Mouse (Mus musculus): ENCODE measurements around the gene Edaradd. TPM values are rescaled to one million over a fixed set of nuclear protein-coding genes. Genes with fewer than 3 reads are reported as not detected.

Edaradd gene
- polyA plus RNA-seq, 1 experiment: not detected

DNA sequence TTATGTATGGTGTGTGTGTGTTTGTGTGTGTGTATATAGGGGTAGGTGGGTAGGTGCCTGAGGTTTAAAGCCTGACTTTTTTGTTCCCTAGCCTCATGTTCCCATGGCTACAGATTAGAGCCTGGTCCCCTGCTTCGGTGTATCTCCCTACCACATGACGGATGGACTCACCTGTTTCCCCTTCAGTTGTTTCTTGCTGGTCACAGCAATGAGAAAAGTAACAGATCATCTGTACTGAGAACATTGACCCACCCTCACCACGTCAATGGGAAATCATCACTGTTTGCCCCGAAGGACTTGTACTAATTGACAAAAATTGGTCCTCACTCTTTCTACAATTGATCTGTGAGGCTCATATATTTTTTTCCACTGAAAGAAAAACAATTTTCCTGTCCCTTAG lies 42.0 kb upstream of the Edaradd start:
- no peak for TF ChIP-seq USF1 (IDR thresholded peaks at IDR 0.05; ENCODE audit: low read depth)
- TF ChIP-seq CEBPB (IDR thresholded peaks at IDR 0.05; ENCODE audit: low read depth): no peak
- no peak for TF ChIP-seq MAX (IDR thresholded peaks at IDR 0.05)
- TF ChIP-seq MYOD1 (IDR thresholded peaks at IDR 0.05; ENCODE audit: control insufficient read depth, insufficient read length, low read depth): no peak
- TF ChIP-seq CTCF (IDR thresholded peaks at IDR 0.05; ENCODE audit: control insufficient read depth, insufficient read depth, insufficient read length): no peak
- TF ChIP-seq MYOG (IDR thresholded peaks at IDR 0.05; ENCODE audit: control insufficient read depth, extremely low read depth, insufficient read length): no peak
- TF ChIP-seq FOSL1 (IDR thresholded peaks at IDR 0.05; ENCODE audit: insufficient read depth, low read length, poor library complexity, severe bottlenecking): no peak
- Histone ChIP-seq H3ac (ENCODE audit: control insufficient read depth, insufficient read length, low read depth) (no peak overlapping the region), H3K27me3 (ENCODE audit: control insufficient read depth, insufficient read depth, insufficient read length) (peaks cover 3% of the 10 kb centered on the region)

DNA sequence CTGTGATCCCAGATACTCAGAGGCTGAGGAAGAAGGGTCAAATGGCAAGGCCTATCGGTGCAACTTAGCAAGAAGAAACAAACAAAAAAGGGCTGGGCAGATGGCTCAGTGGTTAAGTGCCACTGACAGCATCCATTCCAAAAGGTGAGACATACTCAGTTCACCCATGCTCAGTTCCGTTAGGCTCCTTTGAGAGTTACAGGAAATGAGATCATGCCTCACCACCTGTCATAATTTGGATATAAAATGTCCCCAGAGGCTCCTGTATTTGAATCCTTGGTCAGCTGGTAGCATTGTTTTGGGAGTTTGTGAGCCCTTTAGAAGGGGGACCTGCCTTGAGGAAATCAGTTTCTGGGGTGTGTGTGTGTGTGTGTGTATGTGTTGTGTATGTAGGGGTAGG lies 41.5 kb upstream of the Edaradd start:
- Histone ChIP-seq H3K79me3 (ENCODE audit: low read depth) (no peaks in the 10 kb centered on the region), H3K79me2 (ENCODE audit: control insufficient read depth, insufficient read depth) (no peaks in the 10 kb centered on the region), H3ac (ENCODE audit: control insufficient read depth, insufficient read length, low read depth) (no peak overlapping the region), H3K4me3 (ENCODE audit: insufficient read depth, poor library complexity, severe bottlenecking) (no peak overlapping the region), H3K36me3 (ENCODE audit: control insufficient read depth, insufficient read depth) (no peaks in the 10 kb centered on the region), H3K27me3 (ENCODE audit: control insufficient read depth, insufficient read depth, insufficient read length) (peaks cover 3% of the 10 kb centered on the region)
- no peak for TF ChIP-seq MYOD1 (IDR thresholded peaks at IDR 0.05; ENCODE audit: control insufficient read depth, insufficient read length, low read depth)
- no peak for TF ChIP-seq CEBPB (IDR thresholded peaks at IDR 0.05; ENCODE audit: low read depth)
- TF ChIP-seq MYOG (IDR thresholded peaks at IDR 0.05; ENCODE audit: control insufficient read depth, extremely low read depth, insufficient read length): no peak
- TF ChIP-seq MAX (IDR thresholded peaks at IDR 0.05): no peak
- TF ChIP-seq CTCF (IDR thresholded peaks at IDR 0.05; ENCODE audit: control insufficient read depth, insufficient read depth, insufficient read length): no peak
- no peak for TF ChIP-seq USF1 (IDR thresholded peaks at IDR 0.05; ENCODE audit: low read depth)
- no peak for TF ChIP-seq FOSL1 (IDR thresholded peaks at IDR 0.05; ENCODE audit: insufficient read depth, low read length, poor library complexity, severe bottlenecking)

More for the DNA sequence above, 42.0 kb upstream of the Edaradd start:
- Histone ChIP-seq H3K79me3 (ENCODE audit: low read depth) (no peaks in the 10 kb centered on the region), H3K4me3 (ENCODE audit: insufficient read depth, poor library complexity, severe bottlenecking) (no peak overlapping the region), H3K36me3 (ENCODE audit: control insufficient read depth, insufficient read depth) (no peaks in the 10 kb centered on the region), H3K79me2 (ENCODE audit: control insufficient read depth, insufficient read depth) (no peaks in the 10 kb centered on the region)

GRCm38 (mm10) chr13:12559462-12560120 lies 39.4 kb upstream of the Edaradd start:
- no peaks in the 10 kb centered on the region for H3K36me3 ChIP-seq (ENCODE audit: control insufficient read depth, insufficient read depth)
- H3K4me3 ChIP-seq (ENCODE audit: insufficient read depth, poor library complexity, severe bottlenecking): no peak overlapping the region
- no peaks in the 10 kb centered on the region for H3K79me2 ChIP-seq (ENCODE audit: control insufficient read depth, insufficient read depth)
- no peak for TF ChIP-seq FOSL1 (IDR thresholded peaks at IDR 0.05; ENCODE audit: insufficient read depth, low read length, poor library complexity, severe bottlenecking)
- no peak for TF ChIP-seq CEBPB (IDR thresholded peaks at IDR 0.05; ENCODE audit: low read depth)
- peaks cover 13% of the 10 kb centered on the region for H3K27me3 ChIP-seq (ENCODE audit: control insufficient read depth, insufficient read depth, insufficient read length)
- no peak overlapping the region for H3ac ChIP-seq (ENCODE audit: control insufficient read depth, insufficient read length, low read depth)
- H3K79me3 ChIP-seq (ENCODE audit: low read depth): no peaks in the 10 kb centered on the region

DNA sequence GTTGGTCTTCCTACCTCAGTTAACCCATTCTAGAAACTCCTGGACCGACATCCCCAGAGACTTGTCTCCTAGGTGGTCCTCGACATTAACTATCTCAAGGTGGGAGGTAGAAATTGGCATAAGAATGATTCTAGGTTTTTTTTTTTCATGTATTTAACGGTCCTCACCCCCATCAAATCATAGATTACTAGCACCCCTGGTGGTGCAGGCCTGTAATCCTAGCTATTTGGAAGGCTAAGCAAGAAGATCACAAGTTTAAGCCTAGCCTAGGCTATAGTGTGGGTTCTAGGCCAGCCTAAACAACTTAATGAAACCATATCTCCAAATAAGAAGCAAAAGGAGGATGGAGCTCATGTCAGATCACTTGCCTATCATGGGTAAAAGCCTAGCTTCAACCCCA lies 38.8 kb upstream of the Edaradd start:
- Histone ChIP-seq H3K27me3 (ENCODE audit: control insufficient read depth, insufficient read depth, insufficient read length) (peaks cover 13% of the 10 kb centered on the region), H3ac (ENCODE audit: control insufficient read depth, insufficient read length, low read depth) (no peak overlapping the region), H3K79me3 (ENCODE audit: low read depth) (no peaks in the 10 kb centered on the region), H3K79me2 (ENCODE audit: control insufficient read depth, insufficient read depth) (no peaks in the 10 kb centered on the region), H3K4me3 (ENCODE audit: insufficient read depth, poor library complexity, severe bottlenecking) (no peak overlapping the region), H3K36me3 (ENCODE audit: control insufficient read depth, insufficient read depth) (no peaks in the 10 kb centered on the region)
- TF ChIP-seq FOSL1 (IDR thresholded peaks at IDR 0.05; ENCODE audit: insufficient read depth, low read length, poor library complexity, severe bottlenecking) (no peak), CTCF (IDR thresholded peaks at IDR 0.05; ENCODE audit: control insufficient read depth, insufficient read depth, insufficient read length) (no peak), MAX (IDR thresholded peaks at IDR 0.05) (no peak), USF1 (IDR thresholded peaks at IDR 0.05; ENCODE audit: low read depth) (no peak), MYOG (IDR thresholded peaks at IDR 0.05; ENCODE audit: control insufficient read depth, extremely low read depth, insufficient read length) (no peak), CEBPB (IDR thresholded peaks at IDR 0.05; ENCODE audit: low read depth) (no peak), MYOD1 (IDR thresholded peaks at IDR 0.05; ENCODE audit: control insufficient read depth, insufficient read length, low read depth) (no peak)

- H3ac ChIP-seq (ENCODE audit: control insufficient read depth, insufficient read length, low read depth): no peak overlapping the region
- TF ChIP-seq FOSL1 (IDR thresholded peaks at IDR 0.05; ENCODE audit: insufficient read depth, low read length, poor library complexity, severe bottlenecking) (no peak), CEBPB (IDR thresholded peaks at IDR 0.05; ENCODE audit: low read depth) (no peak), MAX (IDR thresholded peaks at IDR 0.05) (no peak), MYOD1 (IDR thresholded peaks at IDR 0.05; ENCODE audit: control insufficient read depth, insufficient read length, low read depth) (no peak), MYOG (IDR thresholded peaks at IDR 0.05; ENCODE audit: control insufficient read depth, extremely low read depth, insufficient read length) (no peak), USF1 (IDR thresholded peaks at IDR 0.05; ENCODE audit: low read depth) (no peak), CTCF (IDR thresholded peaks at IDR 0.05; ENCODE audit: control insufficient read depth, insufficient read depth, insufficient read length) (no peak)
Measured at GRCm38 (mm10) chr13:12554211-12554610, 34.0 kb upstream of the Edaradd start.

More at GRCm38 (mm10) chr13:12554211-12554610, 34.0 kb upstream of the Edaradd start:
- H3K36me3 ChIP-seq (ENCODE audit: control insufficient read depth, insufficient read depth): no peaks in the 10 kb centered on the region
- no peaks in the 10 kb centered on the region for H3K79me2 ChIP-seq (ENCODE audit: control insufficient read depth, insufficient read depth)
- H3K4me3 ChIP-seq (ENCODE audit: insufficient read depth, poor library complexity, severe bottlenecking): no peak overlapping the region
- H3K27me3 ChIP-seq (ENCODE audit: control insufficient read depth, insufficient read depth, insufficient read length): peaks cover 13% of the 10 kb centered on the region
- no peaks in the 10 kb centered on the region for H3K79me3 ChIP-seq (ENCODE audit: low read depth)

Measured in C2C12 (cell line).